Mouse (Mus musculus) forebrain, postnatal 0 days (tissue): Measurements from ENCODE around the gene Cabcoco1. TPM values are rescaled to one million over a fixed set of nuclear protein-coding genes. Genes with fewer than 3 reads are reported as not detected.

Experiments used
- ATAC-seq: fragments of 200-750 bp; cut with Nextera tagmentation; 2 replicates; pipeline ENCODE4 v1.8.0; 2017; ENCODE audit warnings: mild to moderate bottlenecking, moderate library complexity
- DNase-seq: peaks from one replicate; pipeline ENCODE4 v3.0.0-alpha.2; 2015
- H3K27ac ChIP-seq: fragments of 300-500 bp; sonication (generic); 2 replicates; pipeline ENCODE4 v1.5.1; 2014; ENCODE audit warnings: low read depth, mild to moderate bottlenecking, antibody characterized with exemption, low read length, moderate library complexity, mixed read lengths
- H3K27me3 ChIP-seq: fragments of 300-500 bp; sonication (generic); 2 replicates; pipeline ENCODE4 v1.6.1; 2014; ENCODE audit warnings: mild to moderate bottlenecking, low read length, mixed read lengths; ENCODE audit not compliant: insufficient read depth
- H3K36me3 ChIP-seq: fragments of 300-500 bp; sonication (generic); 2 replicates; pipeline ENCODE4 v1.6.1; 2014; ENCODE audit warnings: mild to moderate bottlenecking, moderate library complexity; ENCODE audit not compliant: insufficient read depth
- H3K4me1 ChIP-seq: fragments of 300-500 bp; sonication (generic); 2 replicates; pipeline ENCODE4 v1.6.1; 2014; ENCODE audit warnings: antibody characterized with exemption; ENCODE audit not compliant: insufficient read depth
- H3K4me2 ChIP-seq: fragments of 300-500 bp; sonication (generic); 2 replicates; pipeline ENCODE4 v1.6.1; 2014; ENCODE audit warnings: low read depth, mild to moderate bottlenecking, moderate library complexity
- H3K4me3 ChIP-seq: fragments of 300-500 bp; sonication (generic); 2 replicates; pipeline ENCODE4 v1.5.1; 2014; ENCODE audit warnings: low read depth, low read length, mixed read lengths
- H3K9ac ChIP-seq: fragments of 300-500 bp; sonication (generic); 2 replicates; pipeline ENCODE4 v1.6.1; 2014; ENCODE audit warnings: mild to moderate bottlenecking
- H3K9me3 ChIP-seq: fragments of 300-500 bp; sonication (generic); 2 replicates; pipeline ENCODE4 v1.6.1; 2016; ENCODE audit warnings: low read length
- CTCF ChIP-seq: sonication (generic); IDR thresholded peaks from 2 replicates; pipeline ENCODE4 v1.5.1; 2016; ENCODE audit warnings: antibody characterized with exemption, control low read depth, low read depth
- WGBS: fragments of 180-500 bp; shearing (Covaris S2); extraction: QIAGEN DNeasy Blood & Tissue Kit; methylation state at CpG from one replicate; pipeline ENCODE4 v1.1.7; 2014; 5-methylcytosine and 5-hydroxymethylcytosine counted together
- polyA plus RNA-seq: library from polyadenylated mRNA; unstranded; fragments of >200 nt; fragmentation: Nextera tagmentation; extraction: Ambion mirVana; gene quantifications from 2 replicates; pipeline ENCODE4 v1.2.1, GENCODE M21; 2015
- total RNA-seq: library from RNA; depleted of rRNA; stranded (reverse); fragments of >200 nt; gene quantifications from 2 replicates; pipeline ENCODE4 v1.2.3, GENCODE M21; 2014

Cabcoco1 gene
- total and polyA plus RNA-seq, 2 experiments from 2014 or later: 1.2 to 3.0 TPM

DNA sequence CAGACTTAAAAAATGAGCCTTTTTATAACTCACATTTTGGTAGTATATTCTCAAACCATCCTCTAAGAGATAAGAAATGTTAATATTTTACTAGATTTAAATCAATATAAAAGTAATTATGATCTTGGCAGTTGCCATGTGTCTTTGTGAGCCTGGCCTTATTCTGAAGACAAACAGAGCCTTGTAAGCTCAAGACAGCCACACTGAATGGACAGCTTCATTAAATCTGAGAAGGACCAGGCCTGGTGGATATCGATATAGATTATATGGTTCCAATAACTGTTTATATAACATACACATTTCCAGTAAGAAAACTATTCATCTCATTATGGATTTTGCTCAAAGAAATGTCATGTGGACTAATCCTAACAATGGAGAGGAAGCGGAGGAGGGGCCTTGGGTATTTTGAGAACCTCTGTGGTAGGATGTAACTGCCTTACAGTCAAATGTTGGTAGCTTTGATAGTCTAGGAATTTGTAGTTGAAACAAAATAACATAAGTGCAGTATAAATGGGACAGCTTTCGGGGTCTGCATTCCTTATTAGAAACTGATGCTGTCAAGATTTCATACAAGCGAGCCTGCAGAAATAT lies 75.9 kb downstream of the Cabcoco1 start:
- ATAC-seq: no peak
- Histone ChIP-seq H3K27ac (no peak overlapping the region), H3K27me3 (no peaks in the 10 kb centered on the region), H3K9me3 (no peaks in the 10 kb centered on the region), H3K4me2 (no peak overlapping the region), H3K36me3 (no peaks in the 10 kb centered on the region), H3K9ac (no peak overlapping the region), H3K4me3 (no peak overlapping the region), H3K4me1 (no peaks in the 10 kb centered on the region)
- 94% methylated on average over 4 of the region's 4 CpGs for WGBS
- TF ChIP-seq CTCF: no peak
- no peak for DNase-seq

DNA sequence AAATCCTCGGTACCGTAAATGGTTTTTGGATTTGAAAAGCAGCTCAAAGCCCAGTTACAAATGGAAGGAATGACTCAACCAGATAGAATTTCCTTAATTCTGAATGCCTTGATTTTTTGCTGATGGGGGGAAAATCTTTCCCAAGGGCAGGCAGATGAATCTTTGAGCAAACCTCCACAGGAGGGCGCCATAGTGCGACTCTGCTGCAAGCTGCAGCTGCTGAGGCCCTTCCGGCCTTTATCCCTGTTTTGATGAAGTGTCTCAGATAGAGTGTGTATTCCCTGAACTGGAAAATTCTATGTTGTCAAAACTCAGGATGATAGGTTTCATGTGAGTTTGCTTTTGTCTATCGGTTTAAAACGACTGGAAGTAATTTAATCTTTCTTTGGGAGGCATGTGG lies 76.8 kb downstream of the Cabcoco1 start:
- H3K9ac ChIP-seq: no peak overlapping the region
- TF ChIP-seq CTCF: peak; percentile 75
- no peaks in the 10 kb centered on the region for H3K4me1 ChIP-seq
- no peaks in the 10 kb centered on the region for H3K27me3 ChIP-seq
- 29% methylated on average over 7 of the region's 7 CpGs for WGBS
- H3K4me3 ChIP-seq: no peak overlapping the region
- DNase-seq (peak; percentile 79), ATAC-seq (no peak; the same call in 1 of the 2 replicates)
- no peak overlapping the region for H3K4me2 ChIP-seq
- H3K9me3 ChIP-seq: no peaks in the 10 kb centered on the region
- H3K36me3 ChIP-seq: no peaks in the 10 kb centered on the region
- H3K27ac ChIP-seq: no peak overlapping the region

GRCm38 (mm10) chr10:68459784-68460183 lies 81.9 kb downstream of the Cabcoco1 start:
- H3K4me3 ChIP-seq: no peak overlapping the region
- no peak overlapping the region for H3K27ac ChIP-seq
- WGBS: 78% methylated on average over 11 of the region's 11 CpGs
- H3K27me3 ChIP-seq: no peaks in the 10 kb centered on the region
- H3K36me3 ChIP-seq: no peaks in the 10 kb centered on the region
- no peak for TF ChIP-seq CTCF
- H3K4me2 ChIP-seq: no peak overlapping the region
- no peak for ATAC-seq
- no peak for DNase-seq
- H3K9ac ChIP-seq: no peak overlapping the region
- H3K9me3 ChIP-seq: no peaks in the 10 kb centered on the region
- no peaks in the 10 kb centered on the region for H3K4me1 ChIP-seq

DNA sequence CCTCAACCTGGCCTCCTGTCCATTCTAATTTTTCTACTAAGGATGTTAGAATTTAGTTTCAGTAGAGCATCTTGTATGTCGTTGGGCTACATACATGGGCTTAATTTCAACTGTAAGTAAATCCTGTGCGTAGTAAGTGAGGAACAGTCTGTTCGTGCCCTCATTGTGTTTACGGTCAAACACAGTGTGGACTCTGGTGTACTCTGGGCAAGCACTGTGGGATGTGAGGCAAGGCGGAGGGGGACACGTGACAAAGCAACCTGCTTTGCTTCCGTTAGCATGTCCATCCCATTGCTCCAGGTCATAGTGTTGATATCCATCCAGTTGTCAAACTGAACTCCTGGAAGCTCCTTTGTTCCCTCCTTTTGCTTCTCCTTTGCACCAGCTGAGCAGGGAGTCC lies 84.7 kb downstream of the Cabcoco1 start:
- DNase-seq (no peak), ATAC-seq (no peak)
- H3K27me3 ChIP-seq: no peaks in the 10 kb centered on the region
- H3K36me3 ChIP-seq: no peaks in the 10 kb centered on the region
- H3K9me3 ChIP-seq: no peaks in the 10 kb centered on the region
- no peak overlapping the region for H3K27ac ChIP-seq
- TF ChIP-seq CTCF: no peak
- no peak overlapping the region for H3K9ac ChIP-seq
- no peak overlapping the region for H3K4me2 ChIP-seq
- H3K4me3 ChIP-seq: no peak overlapping the region
- WGBS: 95% methylated on average over 7 of the region's 7 CpGs
- H3K4me1 ChIP-seq: no peaks in the 10 kb centered on the region

DNA sequence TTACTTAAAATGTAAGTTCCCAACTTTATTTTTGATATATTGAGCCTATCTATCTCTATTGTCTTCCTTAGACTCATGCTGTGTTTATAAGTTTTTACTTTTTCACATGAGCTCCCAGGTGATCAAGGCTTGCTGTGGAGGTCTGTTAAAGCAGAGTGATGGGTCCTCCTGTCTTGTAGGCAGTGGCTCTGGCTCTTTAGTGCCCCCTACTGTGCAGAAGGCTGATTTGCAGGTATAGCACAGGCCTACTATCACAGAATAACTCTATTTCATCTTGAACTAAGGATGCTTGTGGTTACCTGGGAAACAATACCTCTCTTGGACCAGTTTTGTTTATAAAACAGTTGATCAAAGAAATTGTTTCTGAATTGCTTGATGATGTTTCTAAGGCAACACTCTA lies 87.2 kb downstream of the Cabcoco1 start:
- Histone ChIP-seq H3K4me1 (no peaks in the 10 kb centered on the region), H3K4me2 (no peak overlapping the region), H3K9ac (no peak overlapping the region), H3K36me3 (no peaks in the 10 kb centered on the region), H3K27ac (no peak overlapping the region), H3K27me3 (no peaks in the 10 kb centered on the region), H3K9me3 (no peaks in the 10 kb centered on the region), H3K4me3 (no peak overlapping the region)
- ATAC-seq: no peak
- TF ChIP-seq CTCF: peak; percentile 21; the same call in 1 of the 2 replicates
- DNase-seq: no peak

DNA sequence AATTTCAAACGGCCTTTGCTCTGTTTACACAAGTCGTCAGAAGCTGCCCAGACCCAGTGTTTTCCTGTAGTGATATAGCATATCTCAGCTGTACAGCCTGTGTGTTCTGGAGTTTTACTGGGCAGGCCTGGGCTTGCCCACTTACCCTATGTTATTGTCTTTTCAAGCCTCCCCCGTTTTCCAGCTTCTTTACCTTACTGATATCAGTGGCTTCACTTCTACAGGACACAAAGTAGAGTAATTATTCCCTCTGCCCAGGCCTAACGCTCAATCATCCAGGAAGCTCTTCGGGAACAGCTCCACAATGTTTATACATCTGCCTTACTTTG lies 94.9 kb downstream of the Cabcoco1 start:
- Histone ChIP-seq H3K4me1 (peaks cover 6% of the 10 kb centered on the region), H3K4me2 (no peak overlapping the region), H3K9me3 (no peaks in the 10 kb centered on the region), H3K9ac (no peak overlapping the region), H3K27me3 (no peaks in the 10 kb centered on the region), H3K27ac (no peak overlapping the region), H3K4me3 (no peak overlapping the region), H3K36me3 (no peaks in the 10 kb centered on the region)
- TF ChIP-seq CTCF: no peak
- ATAC-seq (no peak), DNase-seq (no peak)
- WGBS: 56% methylated on average over 5 of the region's 5 CpGs

DNA sequence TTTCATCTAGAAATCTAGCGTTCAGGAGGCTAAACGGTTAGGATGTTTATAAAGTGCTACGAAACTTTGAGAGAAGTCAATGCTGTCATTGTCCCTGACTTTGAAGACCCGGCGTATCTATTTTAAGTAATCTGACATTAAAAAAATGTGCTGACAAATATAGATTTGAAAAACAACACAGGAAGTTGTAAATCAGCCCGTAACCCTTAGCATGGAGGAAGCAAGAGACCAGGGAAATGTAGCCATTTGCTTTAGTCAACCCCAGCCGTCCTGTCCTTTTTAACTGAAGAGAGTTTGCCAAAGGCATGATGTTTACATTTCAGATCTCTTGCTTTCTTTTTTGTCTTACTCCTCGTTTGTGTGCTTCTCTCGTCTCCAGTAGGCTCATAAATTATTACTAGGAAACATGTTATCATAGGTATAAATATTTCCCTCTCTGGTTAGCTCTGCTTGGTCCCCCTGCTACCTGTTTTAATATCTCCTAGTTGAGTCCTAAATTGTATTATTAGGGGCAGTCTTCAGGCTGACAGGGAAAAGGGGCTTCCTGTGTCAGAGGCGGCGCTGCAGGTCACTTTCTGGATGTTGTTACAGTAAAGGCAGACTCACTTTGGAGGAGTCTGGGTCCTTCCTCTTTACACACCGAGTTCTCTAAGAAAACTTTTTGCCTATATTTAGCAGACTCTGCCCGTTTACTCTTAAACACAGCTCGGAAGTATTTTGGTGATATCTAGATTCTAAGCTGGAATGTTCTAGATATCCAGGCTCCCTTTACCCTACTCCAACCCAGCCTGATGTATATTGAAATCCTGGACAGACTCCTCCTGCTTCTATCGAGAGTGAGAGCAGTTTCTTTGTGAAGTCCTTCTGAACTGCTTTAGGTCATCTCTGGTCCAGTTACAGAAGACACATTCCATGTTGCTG lies 95.6 kb downstream of the Cabcoco1 start:
- Histone ChIP-seq H3K9ac (no peak overlapping the region), H3K27ac (no peak overlapping the region), H3K9me3 (no peaks in the 10 kb centered on the region), H3K4me1 (peaks cover 6% of the 10 kb centered on the region), H3K27me3 (no peaks in the 10 kb centered on the region), H3K4me3 (no peak overlapping the region), H3K4me2 (no peak overlapping the region), H3K36me3 (no peaks in the 10 kb centered on the region)
- ATAC-seq (no peak), DNase-seq (no peak)
- no peak for TF ChIP-seq CTCF
- WGBS: 67% methylated on average over 15 of the region's 15 CpGs
